Mouse (Mus musculus) regulatory T cell (primary cell): ENCODE measurements at regions not wholly inside any gene's neighbourhood (a gene's known extent, or its start where the extent isn't known, plus 50 kb on each side); places are given as distances from the start of the nearest gene placed in this dataset.

ENCODE experiments used
- in situ Hi-C: fragments of 300-600 bp; cut with MboI, MseI; formaldehyde crosslinking; loops from one replicate; pipeline ENCODE4 v1.15.1; 2025; ENCODE audit warnings: high pct_unique_total_duplicates

DNA sequence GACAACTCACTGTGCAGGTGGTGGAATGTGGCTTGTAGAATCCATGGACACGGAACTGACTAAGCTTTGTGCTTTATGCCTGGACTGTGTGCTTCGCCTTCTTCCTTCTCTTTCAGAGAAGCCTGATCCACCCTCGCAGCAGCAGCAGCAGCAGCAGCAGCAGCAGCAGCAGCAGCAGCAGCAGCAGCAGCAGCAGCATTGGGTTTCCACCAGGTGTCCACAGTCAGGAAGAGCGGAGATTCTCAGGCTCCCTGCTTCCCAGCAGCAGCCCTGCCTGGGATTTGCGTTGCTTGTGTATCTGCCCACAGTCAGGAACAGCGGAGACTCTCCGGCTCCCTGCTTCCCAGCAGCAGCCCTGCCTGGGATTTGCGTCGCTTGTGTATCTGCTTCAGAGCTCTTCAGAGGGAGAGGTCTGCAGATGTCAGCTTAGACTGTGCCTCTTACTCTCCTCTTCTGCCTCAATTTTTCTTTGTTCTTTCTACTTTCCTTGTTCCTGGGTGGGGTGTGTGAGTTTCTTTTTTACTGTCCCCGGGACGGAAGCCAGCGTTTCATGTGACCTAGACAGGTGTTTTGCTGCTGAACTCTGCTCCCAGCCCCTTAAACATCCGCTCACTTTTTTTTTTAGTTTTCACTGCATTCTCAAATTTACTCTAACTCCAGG, 168.1 kb upstream of the Olig3 start:
- in situ Hi-C loops: loop anchor here (5.0 to 10.0 kb wide), 2 partner anchors 171 to 233 kb away; partner anchors contain the start of gene Tnfaip3

DNA sequence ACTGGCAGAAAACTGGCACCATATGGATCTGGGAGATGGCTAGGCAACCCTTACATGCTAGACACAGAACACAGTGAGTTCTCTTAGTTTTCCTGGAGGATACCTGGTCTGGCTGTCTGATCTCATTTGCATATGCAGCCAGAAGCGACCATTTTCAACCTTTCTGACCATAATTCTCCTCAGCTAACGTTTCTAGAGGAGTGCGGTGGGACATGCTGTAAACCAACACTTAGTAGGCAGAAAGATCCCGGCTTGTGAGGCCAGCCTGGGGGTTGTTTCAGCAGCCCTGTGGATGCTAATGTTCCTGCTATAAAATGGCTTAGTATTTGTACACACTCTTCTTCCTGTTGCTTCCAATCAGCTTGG, 168.6 kb upstream of the Olig3 start:
- in situ Hi-C loops: loop anchor here (5.0 to 10.0 kb wide), 2 partner anchors 170 to 233 kb away; partner anchors contain the start of gene Tnfaip3

DNA sequence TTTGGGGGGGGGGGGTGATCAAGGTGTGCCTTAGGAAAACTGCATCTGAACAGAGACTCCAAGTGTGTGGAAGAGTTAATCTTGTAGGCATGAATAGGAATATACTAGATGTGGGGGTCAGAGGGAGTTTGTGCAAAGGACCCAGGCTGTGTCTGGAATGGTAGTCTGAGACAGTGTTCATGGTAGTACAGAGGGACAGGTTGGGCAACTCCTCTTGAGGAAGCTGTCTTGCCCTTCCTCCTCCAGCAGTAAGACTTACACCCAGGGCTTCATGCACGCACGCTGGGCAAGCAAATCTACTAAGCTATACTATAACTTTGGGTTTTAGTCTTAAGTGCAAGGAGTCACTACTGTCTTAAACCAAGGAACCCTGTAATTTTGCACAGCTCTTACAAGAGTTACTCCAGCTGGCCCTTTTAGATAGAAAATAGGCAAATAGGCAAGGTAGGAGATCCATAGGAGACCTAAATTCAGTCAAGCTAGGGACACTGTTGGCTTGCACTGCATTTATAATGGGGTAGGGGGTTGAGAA, 169.2 kb upstream of the Olig3 start:
- in situ Hi-C loops: loop anchor here (5.0 to 10.0 kb wide), 2 partner anchors 170 to 232 kb away; partner anchors contain the start of gene Tnfaip3

DNA sequence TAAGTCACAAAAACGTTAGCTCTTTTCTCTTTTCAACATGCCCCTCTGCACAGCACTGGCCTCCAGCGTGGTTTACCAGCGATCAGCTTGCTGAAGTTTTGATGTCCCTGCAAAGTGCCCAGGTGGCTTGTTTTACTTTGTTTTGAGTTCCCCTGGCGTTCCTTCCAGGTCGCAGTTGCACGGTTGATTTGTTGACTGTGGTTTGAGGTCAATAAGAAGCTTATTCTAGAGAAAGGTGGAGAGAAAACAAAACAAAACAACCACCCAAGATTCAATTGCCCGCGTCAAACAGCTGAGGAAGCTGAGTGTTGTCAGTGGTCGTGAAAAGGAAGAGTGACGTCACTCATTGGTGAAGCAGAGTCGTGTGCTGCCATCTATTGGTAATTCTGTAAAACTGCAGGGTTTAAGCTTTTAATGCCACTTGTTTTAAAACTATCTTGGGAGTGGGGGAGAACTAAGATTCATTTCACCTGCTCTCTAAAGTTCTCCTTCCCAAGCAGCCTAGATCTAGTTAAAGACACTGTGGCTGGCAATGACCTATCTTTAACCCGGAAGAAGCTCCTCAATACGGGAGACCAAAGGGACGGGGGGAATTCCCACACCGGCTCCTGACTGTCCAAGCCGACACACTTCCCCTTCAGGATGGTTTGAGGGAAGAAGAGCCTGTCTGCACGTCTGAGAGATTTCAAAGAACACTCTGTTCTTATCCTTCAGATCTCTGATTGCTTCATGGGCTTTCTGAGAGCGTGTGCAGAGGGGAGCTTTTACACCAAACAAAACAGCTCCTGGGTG, 170.3 kb upstream of the Olig3 start:
- in situ Hi-C loops: loop anchor here (5.0 to 10.0 kb wide), 2 partner anchors 169 to 231 kb away; partner anchors contain the start of gene Tnfaip3

DNA sequence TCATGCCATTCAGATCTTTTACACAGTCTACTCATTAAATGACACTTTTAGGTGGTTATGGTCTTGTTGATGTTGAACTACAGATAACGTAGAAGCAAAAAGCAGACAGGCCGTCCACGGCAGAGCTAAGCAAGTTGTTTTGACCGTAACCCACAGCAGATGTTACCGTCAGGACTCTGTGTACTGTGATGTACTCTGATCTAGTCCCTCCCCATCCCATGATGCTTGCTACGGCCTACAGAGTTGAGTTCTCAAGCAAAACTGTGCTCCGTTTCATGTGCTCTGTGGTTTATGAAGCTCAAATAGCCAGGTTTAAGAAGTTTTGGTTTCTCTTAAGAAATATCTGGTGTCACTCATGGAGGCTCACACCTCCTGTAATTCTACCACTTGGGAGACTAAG, 169.4 kb upstream of the Tnfaip3 start:
- in situ Hi-C loops: loop anchor here (5.0 to 10.0 kb wide), 2 partner anchors 168 to 230 kb away; partner anchors contain the start of gene Tnfaip3

DNA sequence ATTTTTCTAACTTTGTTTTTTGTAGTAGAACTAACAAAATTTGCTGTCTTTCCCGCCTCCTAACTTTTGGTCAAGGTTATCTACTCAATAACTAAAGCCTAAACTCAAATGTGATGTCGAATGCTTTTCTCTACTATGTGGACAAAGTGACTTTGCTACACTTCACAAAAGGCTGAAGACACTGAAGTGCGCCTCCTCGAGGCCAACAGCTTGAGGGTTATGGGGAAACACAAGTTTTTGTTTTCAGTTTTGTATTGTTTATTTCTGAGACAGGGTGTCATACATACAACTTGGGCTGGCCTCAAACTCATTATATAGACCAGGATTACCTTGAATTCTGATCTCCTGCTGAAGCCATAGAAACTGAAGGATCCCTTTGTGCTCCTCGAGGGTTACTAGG, 162.4 kb upstream of the Tnfaip3 start:
- in situ Hi-C loops: loop anchor here (5.0 kb wide), 1 partner anchor 56 kb away; no protein-coding TSS in a partner anchor

DNA sequence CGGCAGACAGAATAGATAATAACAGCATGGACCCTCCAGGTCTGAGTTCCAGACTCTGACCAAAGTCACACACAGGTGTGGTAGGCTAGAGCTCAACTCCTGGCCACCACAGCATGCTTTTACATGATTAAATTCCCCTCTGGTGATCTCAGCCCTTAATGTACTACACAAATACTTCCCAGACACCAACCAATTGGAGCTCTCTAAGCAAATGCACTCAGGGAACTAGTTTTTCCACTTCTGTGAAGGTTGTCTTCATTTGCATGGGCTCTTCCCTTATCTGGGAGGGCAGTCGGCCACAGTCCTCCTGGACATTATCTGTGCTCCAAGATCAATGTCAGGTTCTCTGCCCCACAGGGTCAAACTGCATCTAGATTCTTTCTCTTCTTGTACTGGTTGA, 162.0 kb upstream of the Tnfaip3 start:
- in situ Hi-C loops: loop anchor here (5.0 kb wide), 1 partner anchor 55 kb away; no protein-coding TSS in a partner anchor

DNA sequence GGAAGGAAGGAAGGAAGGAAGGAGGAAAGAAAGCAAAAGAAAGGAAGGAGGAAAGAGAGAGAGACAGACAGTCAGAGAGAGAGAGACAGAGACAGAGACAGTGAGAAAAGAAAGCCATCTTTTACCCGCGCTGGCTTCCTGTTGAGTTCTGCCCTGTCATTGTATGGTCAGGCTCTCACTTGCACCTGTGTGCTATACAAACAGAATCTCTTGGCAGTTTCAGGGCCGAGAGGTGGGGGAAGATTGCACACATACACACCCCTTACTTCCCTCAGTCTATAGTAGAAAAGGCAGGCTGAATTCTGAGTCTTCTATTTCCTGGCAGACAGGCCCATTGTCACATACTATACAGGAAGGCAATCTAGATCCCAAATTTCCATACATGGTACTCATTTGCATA, 160.8 kb upstream of the Tnfaip3 start:
- in situ Hi-C loops: loop anchor here (5.0 kb wide), 1 partner anchor 54 kb away; no protein-coding TSS in a partner anchor

DNA sequence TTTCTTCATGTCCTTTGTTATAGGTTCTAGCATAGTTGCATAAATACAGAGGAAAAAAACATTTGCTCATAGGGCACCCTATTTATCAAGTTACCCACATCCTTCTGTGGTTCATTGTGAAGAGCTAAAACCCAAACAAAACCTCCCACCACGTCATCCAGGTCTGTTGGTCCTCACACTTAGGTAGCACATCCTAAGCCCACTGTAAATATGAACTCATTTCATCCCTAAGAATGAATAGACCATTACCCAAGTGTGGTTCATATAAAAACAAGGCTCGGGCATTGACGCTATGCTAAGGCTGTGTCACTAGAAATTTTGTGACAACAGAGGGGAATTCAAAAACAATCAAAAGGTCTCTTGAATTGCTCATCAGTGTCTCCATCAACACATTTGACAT, 156.4 kb upstream of the Tnfaip3 start:
- in situ Hi-C loops: no loop called here

DNA sequence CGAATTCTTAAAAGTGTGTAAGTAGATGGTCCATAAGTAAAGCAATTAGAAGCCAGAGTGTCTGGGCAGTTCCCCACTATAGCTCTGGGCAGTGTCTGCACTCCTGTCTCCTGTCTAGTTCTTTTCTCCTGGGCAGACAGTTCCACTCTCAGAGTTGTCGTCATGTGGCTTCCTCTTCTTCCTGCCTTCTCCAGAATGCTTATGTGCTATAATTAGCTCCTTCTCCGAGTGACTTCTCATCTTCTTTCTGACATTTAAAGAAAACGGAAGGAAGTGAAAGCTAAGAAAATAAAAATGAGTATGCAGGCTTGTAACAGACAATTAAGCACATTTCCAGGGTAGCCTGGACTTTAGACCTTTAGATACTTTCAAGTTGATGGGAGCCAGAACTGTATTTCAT, 155.1 kb upstream of the Tnfaip3 start:
- in situ Hi-C loops: no loop called here

DNA sequence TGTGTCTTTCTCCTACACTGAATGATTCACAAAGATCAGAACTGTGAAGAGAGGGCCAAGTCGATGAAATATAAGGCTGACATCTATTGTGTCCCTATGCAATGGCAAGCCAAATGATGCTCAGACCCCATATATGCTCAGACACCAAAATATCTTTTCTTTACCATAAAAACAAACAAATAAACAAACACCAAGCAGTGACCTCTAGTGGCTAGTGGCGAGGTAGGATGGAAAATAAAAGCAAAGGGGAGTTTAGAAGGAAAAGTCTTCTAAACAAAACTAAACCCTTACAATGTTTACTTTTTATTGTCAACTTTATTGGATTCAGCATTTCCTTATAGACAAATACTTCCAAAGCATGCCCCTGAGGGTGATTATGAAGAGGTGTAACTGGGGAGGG, 153.8 kb upstream of the Tnfaip3 start:
- in situ Hi-C loops: no loop called here

DNA sequence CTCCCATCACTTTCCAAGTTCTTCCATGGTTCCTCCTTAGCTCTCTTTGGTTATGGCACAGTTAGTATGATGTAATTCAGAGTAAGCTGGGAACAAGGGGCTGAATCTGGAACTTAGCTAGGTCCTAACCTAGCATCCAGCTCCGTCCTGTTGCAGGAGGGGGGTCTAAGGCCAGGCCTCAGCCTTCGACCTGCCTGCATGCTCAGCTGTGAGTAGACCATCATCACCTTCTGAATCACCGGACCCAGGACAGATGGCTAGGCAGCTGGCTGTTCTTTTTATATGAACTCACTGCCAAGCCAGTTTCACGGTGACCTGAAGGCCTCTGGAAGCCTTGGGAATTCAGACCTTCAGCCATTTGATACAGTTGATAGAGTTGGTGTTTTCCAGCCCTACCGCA, 152.9 kb upstream of the Tnfaip3 start:
- in situ Hi-C loops: no loop called here

DNA sequence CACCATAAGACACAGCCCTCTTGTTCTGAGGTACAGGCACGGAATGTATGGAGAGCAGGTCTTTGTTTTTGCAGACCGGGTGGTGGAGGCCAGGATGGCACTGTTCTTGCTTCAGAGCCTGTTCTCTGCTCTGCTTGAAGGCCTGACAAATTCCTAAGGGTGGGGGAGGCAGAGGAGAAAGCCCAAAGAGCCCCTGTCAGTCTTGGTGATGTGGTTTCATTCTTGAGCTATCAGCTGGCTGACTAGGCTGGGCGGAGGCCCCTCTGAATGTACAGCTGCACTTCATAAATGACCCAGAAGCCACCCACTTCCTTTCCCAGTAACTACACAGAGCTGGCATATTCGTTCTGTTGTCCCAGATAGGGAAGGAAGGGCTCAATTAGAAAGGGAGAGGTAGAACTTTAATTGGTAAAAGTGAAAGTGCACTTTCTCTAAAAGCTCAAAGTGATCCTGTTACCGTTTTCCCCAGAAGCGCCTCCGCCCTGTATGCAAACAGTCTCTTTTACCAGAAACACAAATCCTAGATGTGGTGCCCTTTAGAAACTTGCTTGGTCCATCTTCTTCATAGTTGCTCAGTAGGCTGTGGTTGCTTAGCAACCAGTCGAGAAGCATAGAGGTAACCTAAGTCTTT, 152.3 kb upstream of the Tnfaip3 start:
- in situ Hi-C loops: no loop called here

DNA sequence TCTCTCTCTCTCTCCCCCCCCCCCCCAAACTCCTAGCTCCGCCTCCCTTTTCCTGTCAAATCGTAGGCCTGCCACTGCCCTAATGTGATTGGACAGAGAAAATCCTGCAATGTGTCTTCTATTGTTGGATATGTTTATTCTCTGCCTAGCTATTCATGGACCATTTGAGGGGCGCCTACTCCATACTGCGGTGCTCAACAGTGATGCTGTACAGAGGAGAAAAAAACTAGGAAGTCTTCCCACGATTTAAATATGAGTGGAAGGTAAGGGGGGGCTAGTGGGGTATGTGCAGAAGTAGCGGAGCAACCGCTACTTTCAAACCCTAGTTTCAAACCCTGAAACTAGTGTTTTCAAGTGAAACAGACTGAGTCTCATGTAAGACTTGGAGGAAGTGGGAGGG, 151.6 kb upstream of the Tnfaip3 start:
- in situ Hi-C loops: no loop called here

DNA sequence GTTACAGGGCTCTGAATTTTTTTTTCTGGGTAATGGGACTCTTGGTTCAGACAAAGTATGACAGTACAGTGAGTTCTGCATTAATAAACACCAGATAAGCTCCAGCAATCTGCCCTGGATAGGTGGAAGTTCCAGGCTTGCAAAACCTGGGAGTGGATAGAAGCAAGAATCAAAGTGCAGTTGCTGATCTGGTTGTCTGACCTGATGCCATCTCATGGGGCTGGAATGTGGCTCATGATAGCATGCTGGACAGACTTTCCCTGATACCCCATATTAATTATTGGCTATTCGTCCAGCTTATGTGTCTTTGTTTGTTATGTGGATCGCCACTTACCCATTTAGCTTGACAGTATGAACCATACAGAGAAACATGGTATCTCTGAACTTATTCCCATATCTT, 146.6 kb upstream of the Tnfaip3 start:
- in situ Hi-C loops: no loop called here

DNA sequence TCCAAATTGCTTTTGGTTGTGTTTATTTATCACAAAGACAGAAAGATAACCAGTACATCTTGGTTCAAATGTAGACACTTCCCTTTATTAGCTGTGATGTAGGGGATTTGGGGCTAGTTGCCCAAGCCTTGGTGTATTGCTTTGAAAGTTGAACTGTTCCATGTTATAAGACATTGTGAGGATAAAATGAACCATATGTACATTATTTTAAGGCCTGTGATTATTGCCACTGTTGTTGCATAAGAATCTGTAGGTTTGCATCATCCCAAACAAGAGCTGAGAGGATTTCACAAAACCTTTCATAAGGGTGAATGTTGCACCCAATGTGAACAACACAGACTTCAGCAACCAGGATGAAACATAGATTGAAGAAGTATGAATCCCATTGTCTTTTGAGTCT, 145.7 kb upstream of the Tnfaip3 start:
- in situ Hi-C loops: no loop called here

DNA sequence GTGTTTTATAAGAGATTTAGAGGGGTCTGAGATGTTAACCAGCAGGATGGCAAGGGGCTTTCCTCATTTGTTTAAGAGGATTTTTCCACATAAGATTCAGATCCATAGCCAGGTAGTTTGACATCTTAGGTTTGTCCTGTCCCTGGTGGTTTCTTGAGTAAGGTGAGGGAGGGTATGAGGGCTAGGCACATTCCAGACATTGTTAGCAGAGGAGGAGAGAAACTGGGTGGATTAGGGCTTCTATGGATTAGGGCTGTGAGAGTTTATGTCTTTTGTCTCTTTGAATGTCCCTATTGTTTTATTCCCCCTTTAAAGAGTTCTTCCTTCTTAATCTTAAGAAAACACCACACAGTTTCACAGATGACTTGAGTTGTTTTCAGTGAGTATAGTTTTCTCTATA, 138.6 kb upstream of the Tnfaip3 start:
- in situ Hi-C loops: no loop called here

DNA sequence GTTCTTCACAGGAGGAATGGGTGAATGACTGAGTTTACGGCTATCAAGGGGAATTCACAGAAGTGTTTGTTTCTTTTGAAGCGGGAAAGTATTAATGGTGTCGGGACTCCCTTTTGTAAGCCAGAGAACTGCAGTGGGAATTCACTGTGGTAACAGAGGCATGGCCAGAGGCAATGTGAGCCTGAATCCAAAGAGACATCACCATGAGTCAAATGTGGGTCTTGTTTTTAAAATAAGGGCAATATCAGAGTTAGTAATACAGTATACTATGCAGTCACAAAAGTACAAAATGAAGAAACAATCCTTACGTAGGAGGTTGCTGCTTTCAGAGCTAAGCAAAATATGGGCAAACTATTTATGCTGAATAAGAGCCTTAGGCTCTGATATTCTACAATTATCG, 137.3 kb upstream of the Tnfaip3 start:
- in situ Hi-C loops: no loop called here

DNA sequence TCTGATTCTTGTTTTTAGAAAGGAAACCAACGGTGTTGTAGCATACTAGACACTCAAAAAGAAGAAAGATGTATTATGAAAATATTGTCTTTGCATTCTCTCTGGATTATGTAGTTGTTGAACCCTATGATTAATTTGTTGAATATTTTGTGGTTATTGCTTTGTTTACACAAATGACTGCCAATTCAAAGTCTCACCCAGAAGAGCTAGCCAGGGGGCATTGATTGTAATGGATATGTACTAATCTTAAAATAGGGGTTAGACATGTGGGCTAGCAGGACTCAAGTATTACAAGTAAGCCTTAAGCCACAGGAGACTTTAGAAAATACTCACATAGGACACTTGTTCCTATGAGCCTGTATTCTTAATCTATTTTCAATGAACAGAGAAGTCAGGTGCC, 135.3 kb upstream of the Tnfaip3 start:
- in situ Hi-C loops: no loop called here

DNA sequence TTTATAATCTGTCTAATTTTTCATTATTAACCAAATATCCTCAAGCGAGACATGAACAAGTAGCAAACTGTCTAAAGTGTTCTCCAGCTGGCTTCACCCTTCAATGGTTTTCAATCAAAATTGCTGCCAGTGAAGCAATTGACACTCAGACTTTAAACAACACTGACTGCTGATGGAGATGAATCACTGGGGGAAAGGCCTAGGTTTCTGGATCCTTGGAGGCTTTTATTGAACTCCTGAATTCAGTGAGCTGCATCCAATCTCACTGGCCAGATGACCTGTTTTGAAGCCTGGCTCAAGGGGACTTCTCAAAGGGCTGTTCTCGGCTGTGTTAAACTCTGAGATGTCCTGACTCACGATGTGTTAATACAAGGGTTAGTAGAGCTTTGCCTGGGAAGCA, 134.5 kb upstream of the Tnfaip3 start:
- in situ Hi-C loops: no loop called here

DNA sequence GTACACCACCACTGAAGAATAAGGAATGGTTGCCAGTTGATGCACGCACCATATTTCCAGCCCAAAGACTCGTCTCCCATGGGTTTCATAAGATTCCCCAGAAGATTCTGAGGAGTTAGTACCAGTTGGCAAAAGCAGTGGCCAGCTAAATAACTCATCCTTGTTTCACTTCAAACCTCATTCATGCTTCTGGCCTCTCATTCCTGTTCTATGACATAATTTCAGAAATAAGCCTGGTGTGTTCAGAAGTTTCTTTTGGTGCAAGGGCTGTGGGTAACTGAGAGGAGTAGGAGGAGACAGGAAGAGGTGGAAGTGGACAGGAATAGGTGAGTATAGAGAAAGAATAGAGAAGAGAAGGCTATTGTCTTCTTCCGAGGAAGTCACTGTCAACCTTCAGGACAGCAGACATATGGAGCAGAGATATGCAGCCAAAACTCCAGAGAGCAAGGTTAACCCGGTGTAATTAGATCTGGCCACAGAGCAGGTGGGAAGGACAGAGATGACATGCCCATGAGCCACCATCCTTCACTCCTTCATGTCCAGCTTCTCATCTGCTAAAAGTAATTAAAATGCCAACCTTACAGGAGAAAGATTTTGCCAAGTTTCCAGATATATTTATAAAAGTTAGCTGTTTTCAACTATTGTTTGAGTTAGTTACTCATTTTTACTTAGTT, 133.9 kb upstream of the Tnfaip3 start:
- in situ Hi-C loops: loop anchor here (25.0 kb wide), 1 partner anchor 412 kb away; the partner anchor contains the start of gene Arfgef3
